Mouse (Mus musculus) small intestine, adult 2 months (tissue): ENCODE measurements around the gene Gfer.

ENCODE experiments used
- CTCF ChIP-seq: fragments of 200-500 bp; IDR thresholded peaks from 2 replicates; pipeline ENCODE4 v1.5.1; 2012; ENCODE audit warnings: low read depth, mild to moderate bottlenecking, control low read depth, inconsistent platforms, low read length, moderate library complexity, mixed read lengths; ENCODE audit not compliant: insufficient replicate concordance, insufficient read length; ENCODE audit errors: extremely low read depth
- POLR2A ChIP-seq: fragments of 200-500 bp; IDR thresholded peaks from 2 replicates; pipeline ENCODE4 v1.6.1; 2012; ENCODE audit warnings: low read depth, mild to moderate bottlenecking, control low read depth, inconsistent platforms, low read length, moderate library complexity

- TF ChIP-seq POLR2A (no peak; the same call in 1 of the 2 replicates), CTCF (peak; percentile 84; the same call in 1 of the 2 replicates)
Measured at GRCm38 (mm10) chr17:24676187-24676586, 19.8 kb downstream of the Gfer start.
